Comparison of ENCODE assay signal across 8 mouse cellular contexts in the genomic region with DNA sequence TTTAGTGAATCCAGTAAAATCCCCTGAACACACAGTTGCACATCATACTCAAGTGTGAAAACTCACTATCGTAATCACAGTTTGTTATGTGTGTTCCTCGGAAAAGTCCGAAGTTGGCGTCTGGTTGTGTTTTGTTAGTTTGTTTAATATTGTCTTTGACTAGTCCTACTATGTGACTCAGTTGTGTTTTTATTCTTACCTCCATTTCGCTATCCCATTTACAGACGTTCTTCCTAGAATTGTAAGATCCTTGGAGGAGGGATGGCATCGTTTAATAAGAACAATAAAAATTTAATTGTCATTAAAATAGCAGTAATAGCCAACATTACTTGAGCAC. TPM values are rescaled to one million over a fixed set of nuclear protein-coding genes. Genes with fewer than 3 reads are reported as not detected.
DNase-seq lines count a peak whose midpoint lies in the region; ATAC-seq and TF ChIP-seq lines count a peak whose summit lies in the region.

No protein-coding gene starts in this region.

- no peaks in the 10 kb centered on the region for H3K36me3 ChIP-seq in heart, embryonic 16.5 days (ENCODE audit: control insufficient read depth, insufficient read depth)
- H3K36me3 ChIP-seq in G1E (replicated peaks) (peaks cover 9% of the 10 kb centered on the region), macrophage (ENCODE audit: inconsistent target) (no peaks in the 10 kb centered on the region)
- H3K36me3 ChIP-seq in forebrain, postnatal 0 days (ENCODE audit: insufficient read depth) = no peaks in the 10 kb centered on the region

- H3K27ac ChIP-seq in heart, embryonic 16.5 days (ENCODE audit: low read length) = peak overlapping the region; percentile 98
- H3K27ac ChIP-seq in forebrain, postnatal 0 days (ENCODE audit: low read depth, low read length) = peak overlapping the region; percentile 89; the same call in 1 of the 2 replicates
- H3K27ac ChIP-seq in macrophage = peak overlapping the region; percentile 17; the same call in 1 of the 2 replicates

- ATAC-seq in heart, embryonic 16.5 days (replicated peaks; ENCODE audit: extremely low read depth, insufficient read depth, low FRiP score) = no peak
- no peak for ATAC-seq in G1E (ENCODE audit: extremely low read depth, insufficient number of reproducible peaks, low FRiP score, poor library complexity, severe bottlenecking)
- ATAC-seq in forebrain, postnatal 0 days = no peak
- no peak for ATAC-seq in monocyte, adult 5-6 weeks (replicated peaks; ENCODE audit: insufficient number of reproducible peaks, low FRiP score, low TSS enrichment, poor library complexity, severe bottlenecking)

- no peak for DNase-seq in heart, adult 9 months (ENCODE audit: low spot score in 2 of 2)
- DNase-seq in G1E (ENCODE audit: low spot score) = no peak
- no peak for DNase-seq in forebrain, postnatal 0 days
- DNase-seq in right cerebral cortex, postnatal 25 days = no peak
- no peak for DNase-seq in B cell, adult 2 months

- H3K4me1 ChIP-seq in heart, embryonic 16.5 days (ENCODE audit: control insufficient read depth, insufficient read depth, low read length) = peaks cover 27% of the 10 kb centered on the region
- peaks cover 42% of the 10 kb centered on the region for H3K4me1 ChIP-seq in G1E (ENCODE audit: insufficient read depth, low read depth, low read length)
- peaks cover 9% of the 10 kb centered on the region; the same call in 1 of the 2 replicates for H3K4me1 ChIP-seq in forebrain, postnatal 0 days (ENCODE audit: insufficient read depth)

- peak overlapping the region; percentile 99 for H3K9ac ChIP-seq in heart, embryonic 16.5 days (ENCODE audit: low read length)
- peak overlapping the region; percentile 90 for H3K9ac ChIP-seq in forebrain, postnatal 0 days

- H3K9me3 ChIP-seq in heart, embryonic 16.5 days (replicated peaks; ENCODE audit: control insufficient read depth, low read length) = no peaks in the 10 kb centered on the region
- no peaks in the 10 kb centered on the region for H3K9me3 ChIP-seq in G1E (replicated peaks)
- H3K9me3 ChIP-seq in forebrain, postnatal 0 days (ENCODE audit: low read length) = no peaks in the 10 kb centered on the region

- peak overlapping the region; percentile 76 for H3K4me2 ChIP-seq in heart, embryonic 16.5 days (ENCODE audit: low read depth, low read length)
- H3K4me2 ChIP-seq in forebrain, postnatal 0 days (ENCODE audit: low read depth) = peak overlapping the region; percentile 59

- WGBS in heart, embryonic 16.5 days = 10% methylated on average over 7 of the region's 7 CpGs
- WGBS in forebrain, postnatal 0 days = 9% methylated on average over 7 of the region's 7 CpGs
- WGBS in macrophage (ENCODE audit: missing documents) = 21% methylated on average over 6 of the region's 7 CpGs

- H3K79me2 ChIP-seq in macrophage (ENCODE audit: inconsistent target) = peaks cover 55% of the 10 kb centered on the region

- peak overlapping the region; percentile 97 for H3K4me3 ChIP-seq in heart, embryonic 16.5 days (ENCODE audit: low read length)
- H3K4me3 ChIP-seq in G1E (ENCODE audit: low read depth, low read length) (peak overlapping the region; percentile 85), macrophage (ENCODE audit: inconsistent target) (peak overlapping the region; percentile 74)
- H3K4me3 ChIP-seq in forebrain, postnatal 0 days (ENCODE audit: low read depth, low read length) = peak overlapping the region; percentile 93

- H3K27me3 ChIP-seq in heart, embryonic 16.5 days (ENCODE audit: control insufficient read depth, insufficient read depth, low read length) = no peaks in the 10 kb centered on the region
- H3K27me3 ChIP-seq in G1E (ENCODE audit: insufficient read depth, low read length) = no peaks in the 10 kb centered on the region
- no peaks in the 10 kb centered on the region for H3K27me3 ChIP-seq in forebrain, postnatal 0 days (ENCODE audit: insufficient read depth, low read length)

- TF ChIP-seq CTCF in G1E (IDR thresholded peaks at IDR 0.05; ENCODE audit: low read depth, low read length) = no peak
- no peak for TF ChIP-seq CTCF in forebrain, postnatal 0 days (IDR thresholded peaks at IDR 0.05; ENCODE audit: low read depth)

RNA-seq across cellular contexts. Expression of gene Cbfa2t2, which starts 0.9 kb away (rescaled TPM):
- 28.5 and 29.7 TPM in 2 replicates for polyA plus RNA-seq in heart, embryonic 16.5 days (2015; fragmentation: Nextera tagmentation; extraction: Ambion mirVana)
- total RNA-seq in G1E (2014; fragmentation: Nextera tagmentation) = 29.8 and 34.6 TPM in 2 replicates
- total RNA-seq in G1E (2017) = 13.4 and 13.7 TPM in 2 replicates
- polyA plus RNA-seq in G1E (2012) = 7.3 and 7.8 TPM in 2 replicates
- total RNA-seq in forebrain, postnatal 0 days (2014; rRNA removed) = 32.5 and 41.8 TPM in 2 replicates
- 22.1 and 31.9 TPM in 2 replicates for polyA plus RNA-seq in forebrain, postnatal 0 days (2015; fragmentation: Nextera tagmentation; extraction: Ambion mirVana)
- 10 to 100 TPM in 25 of 26 experiments, 1 to 10 TPM in 1; 8.9 to 65.3 (median 44.3) TPM for total RNA-seq in macrophage (2018; cell fraction: chromatin; rRNA removed)
- 10 to 100 TPM in 20 of 26 experiments, 1 to 10 TPM in 6; 6.7 to 14.5 (median 11.4) TPM for total RNA-seq in macrophage (2018; cell fraction: cytosol; rRNA removed)
- 10 to 100 TPM in 23 of 26 experiments, 1 to 10 TPM in 3; 6.0 to 38.0 (median 21.6) TPM for total RNA-seq in macrophage (2018; cell fraction: nucleus; rRNA removed)
- polyA plus RNA-seq in macrophage (2018) = 8.0 to 9.7 TPM (median 9.0 TPM) in 3 replicates
- total RNA-seq in monocyte, adult 5-6 weeks (2017) = 9.8 to 18.5 TPM (median 11.9 TPM) in 3 replicates

RNA-seq across cellular contexts. Expression of gene Snta1, which starts 29.3 kb away (rescaled TPM):
- 57.8 and 61.8 TPM in 2 replicates for polyA plus RNA-seq in heart, embryonic 16.5 days (2015; fragmentation: Nextera tagmentation; extraction: Ambion mirVana)
- total RNA-seq in G1E (2014; fragmentation: Nextera tagmentation) (not detected in 2 replicates), G1E (2017) (not detected in 2 replicates)
- polyA plus RNA-seq in G1E (2012) (not detected in 2 replicates), macrophage (2018) (2.9 to 11.4 TPM (median 6.1 TPM) in 3 replicates)
- 23.0 and 25.3 TPM in 2 replicates for total RNA-seq in forebrain, postnatal 0 days (2014; rRNA removed)
- polyA plus RNA-seq in forebrain, postnatal 0 days (2015; fragmentation: Nextera tagmentation; extraction: Ambion mirVana) = 14.8 and 15.8 TPM in 2 replicates
- total RNA-seq in macrophage (2018; cell fraction: chromatin; rRNA removed) = 10 to 100 TPM in 2 of 26 experiments, 1 to 10 TPM in 17, under 1 TPM in 6, not detected in 1; 0.47 to 13.4 (median 4.1) TPM
- 10 to 100 TPM in 1 of 26 experiments, 1 to 10 TPM in 25; 3.3 to 10.4 (median 5.8) TPM for total RNA-seq in macrophage (2018; cell fraction: cytosol; rRNA removed)
- total RNA-seq in macrophage (2018; cell fraction: nucleus; rRNA removed) = 10 to 100 TPM in 4 of 26 experiments, 1 to 10 TPM in 21, under 1 TPM in 1; 0.92 to 11.5 (median 3.1) TPM
- total RNA-seq in monocyte, adult 5-6 weeks (2017) = 4.8 to 10.8 TPM (median 4.9 TPM) in 3 replicates

Comparison
In these comparisons a context has a peak if more than half of its experiments do, and no peak if none do; other contexts are left out.
1. H3K27ac ChIP-seq: peak in every context shown above with its lines; median percentile 98 in heart, embryonic 16.5 days; 89 in forebrain, postnatal 0 days; 17 in macrophage.